Mouse (Mus musculus) embryonic facial prominence, embryonic 12.5 days (tissue): ENCODE measurements around the gene Abcb8. TPM values are rescaled to one million over a fixed set of nuclear protein-coding genes. Genes with fewer than 3 reads are reported as not detected.
A peak's percentile ranks its signal among the peaks of the same experiment; 100 is the strongest.

Source experiments
- ATAC-seq: fragments of 200-750 bp; cut with Nextera tagmentation; 2 replicates; pipeline ENCODE4 v1.8.0; 2017; ENCODE audit not compliant: insufficient number of reproducible peaks, insufficient read depth, low FRiP score, low TSS enrichment
- H3K27ac ChIP-seq: fragments of 300-500 bp; sonication (generic); 2 replicates; pipeline ENCODE4 v1.5.1; 2016; ENCODE audit warnings: mild to moderate bottlenecking
- H3K27me3 ChIP-seq: fragments of 300-500 bp; sonication (generic); 2 replicates; pipeline ENCODE4 v1.6.1; 2016; ENCODE audit warnings: mild to moderate bottlenecking, moderate library complexity
- H3K36me3 ChIP-seq: fragments of 300-500 bp; sonication (generic); 2 replicates; pipeline ENCODE4 v1.6.1; 2016; ENCODE audit warnings: mild to moderate bottlenecking
- H3K4me1 ChIP-seq: fragments of 300-500 bp; sonication (generic); 2 replicates; pipeline ENCODE4 v1.6.1; 2016
- H3K4me2 ChIP-seq: fragments of 300-500 bp; sonication (generic); replicated peaks from 2 replicates; pipeline ENCODE4 v1.6.1; 2016; ENCODE audit warnings: mild to moderate bottlenecking, moderate library complexity
- H3K4me3 ChIP-seq: fragments of 300-500 bp; sonication (generic); 2 replicates; pipeline ENCODE4 v1.5.1; 2016; ENCODE audit warnings: mild to moderate bottlenecking
- H3K9ac ChIP-seq: fragments of 300-500 bp; sonication (generic); 2 replicates; pipeline ENCODE4 v1.6.1; 2016; ENCODE audit warnings: mild to moderate bottlenecking, moderate library complexity
- H3K9me3 ChIP-seq: fragments of 300-500 bp; sonication (generic); 2 replicates; pipeline ENCODE4 v1.6.1; 2016; ENCODE audit warnings: mild to moderate bottlenecking, moderate library complexity
- WGBS: fragments of 180-500 bp; shearing (Covaris S2); methylation state at CpG from one replicate; pipeline ENCODE4 v1.1.7; 2016; 5-methylcytosine and 5-hydroxymethylcytosine counted together
- polyA plus RNA-seq: library from polyadenylated mRNA; unstranded; fragments of >200 nt; fragmentation: Nextera tagmentation; extraction: Ambion mirVana; gene quantifications from 2 replicates; pipeline ENCODE4 v1.2.1, GENCODE M21; 2016

Gene Abcb8
- polyA plus RNA-seq, 1 experiment from 2014 or later, result 44.6 TPM

DNA sequence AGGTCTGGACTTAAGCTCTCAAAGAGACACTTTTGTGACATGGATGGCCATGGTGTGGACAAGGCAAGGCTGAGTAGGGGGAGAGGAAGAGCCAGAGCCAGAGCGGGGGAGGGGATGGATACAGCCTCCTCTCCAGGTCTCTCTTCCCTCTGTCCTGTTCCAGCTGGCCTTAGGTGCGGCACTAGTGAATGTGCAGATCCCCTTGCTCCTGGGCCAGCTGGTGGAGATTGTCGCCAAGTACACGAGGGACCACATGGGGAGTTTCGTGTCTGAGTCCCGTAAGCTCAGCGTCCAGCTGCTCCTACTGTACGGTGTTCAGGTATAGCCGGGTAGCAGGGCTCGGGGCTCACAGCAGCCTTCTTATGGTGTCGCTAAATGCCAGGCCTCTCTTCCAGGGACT, 6.9 kb downstream of the Abcb8 start:
- Histone ChIP-seq H3K9ac (no peak overlapping the region), H3K27ac (no peak overlapping the region), H3K4me2 (no peak overlapping the region), H3K9me3 (no peaks in the 10 kb centered on the region), H3K36me3 (peaks cover 28% of the 10 kb centered on the region; the same call in 1 of the 2 replicates), H3K4me3 (no peak overlapping the region), H3K27me3 (no peaks in the 10 kb centered on the region), H3K4me1 (no peaks in the 10 kb centered on the region)
- 0 out of 2 replicates have a peak, but pooled peaks have one; percentile 5 for ATAC-seq
- WGBS, result 83% methylated on average over 11 of the region's 11 CpGs

GRCm38 (mm10) chr5:24400911-24401605, 7.6 kb downstream of the Abcb8 start:
- Histone ChIP-seq H3K36me3 (peaks cover 29% of the 10 kb centered on the region; the same call in 1 of the 2 replicates), H3K4me1 (no peaks in the 10 kb centered on the region)

DNA sequence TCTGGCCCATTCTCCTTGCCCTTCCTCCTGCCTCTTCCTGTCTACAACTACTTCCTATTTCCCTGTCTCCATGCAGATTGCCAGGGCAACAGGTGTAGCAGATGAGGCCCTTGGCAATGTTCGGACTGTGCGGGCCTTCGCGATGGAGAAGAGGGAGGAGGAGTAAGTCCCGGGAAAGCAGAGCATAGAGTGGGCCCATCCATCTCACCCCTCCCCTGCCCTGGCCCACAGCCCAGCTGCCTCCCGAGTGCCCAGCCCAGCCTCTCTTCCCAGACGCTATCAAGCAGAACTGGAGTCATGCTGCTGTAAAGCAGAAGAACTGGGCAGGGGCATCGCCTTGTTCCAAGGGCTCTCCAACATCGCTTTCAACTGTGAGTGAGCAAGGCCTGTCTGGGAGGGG, 8.5 kb downstream of the Abcb8 start:
- H3K4me2 ChIP-seq, result no peak overlapping the region
- WGBS, result 85% methylated on average over 9 of the region's 9 CpGs

More at GRCm38 (mm10) chr5:24400911-24401605, 7.6 kb downstream of the Abcb8 start:
- Histone ChIP-seq H3K9me3 (no peaks in the 10 kb centered on the region), H3K4me3 (no peak overlapping the region), H3K9ac (no peak overlapping the region), H3K27me3 (no peaks in the 10 kb centered on the region), H3K4me2 (no peak overlapping the region), H3K27ac (no peak overlapping the region)
- no peak for ATAC-seq
- WGBS, result 86% methylated on average over 5 of the region's 5 CpGs

GRCm38 (mm10) chr5:24404594-24405360, 11.3 kb downstream of the Abcb8 start:
- Histone ChIP-seq H3K4me3 (no peak overlapping the region), H3K4me1 (no peaks in the 10 kb centered on the region), H3K27me3 (no peaks in the 10 kb centered on the region), H3K9ac (no peak overlapping the region), H3K9me3 (no peaks in the 10 kb centered on the region), H3K36me3 (peaks cover 45% of the 10 kb centered on the region), H3K27ac (no peak overlapping the region), H3K4me2 (no peak overlapping the region)
- WGBS, result 82% methylated on average over 6 of the region's 6 CpGs
- no peak for ATAC-seq

More for the DNA sequence above, 8.5 kb downstream of the Abcb8 start:
- Histone ChIP-seq H3K4me3 (no peak overlapping the region), H3K27me3 (no peaks in the 10 kb centered on the region), H3K36me3 (peaks cover 35% of the 10 kb centered on the region), H3K9me3 (no peaks in the 10 kb centered on the region), H3K4me1 (no peaks in the 10 kb centered on the region), H3K27ac (no peak overlapping the region), H3K9ac (no peak overlapping the region)
- ATAC-seq, result no peak

DNA sequence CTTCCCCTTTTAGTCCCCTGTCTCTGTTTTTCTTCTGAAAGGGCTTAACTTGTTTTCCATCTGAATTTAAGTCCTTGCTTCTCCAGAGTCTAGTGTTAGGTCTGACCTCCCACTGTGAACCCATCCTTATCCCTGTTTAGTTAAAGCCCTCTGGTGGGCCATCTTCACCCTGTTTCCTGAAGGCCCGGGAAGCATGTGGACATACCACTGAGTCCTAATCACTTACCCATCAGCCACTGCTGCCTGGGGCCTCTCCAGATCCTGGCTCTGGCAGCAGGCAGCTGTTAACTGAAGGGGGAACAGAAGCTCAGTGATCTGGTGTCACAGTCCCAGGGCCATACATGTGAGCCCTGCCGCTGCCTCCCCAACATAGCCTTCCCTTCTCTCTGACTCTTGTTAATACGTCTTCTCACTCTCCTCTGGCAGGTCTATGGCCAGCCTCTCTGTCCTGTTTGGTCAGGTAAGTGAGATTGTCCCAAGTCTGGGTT, 12.0 kb downstream of the Abcb8 start:
- 78% methylated on average over 3 of the region's 3 CpGs for WGBS
- no peak for ATAC-seq
- Histone ChIP-seq H3K27me3 (no peaks in the 10 kb centered on the region), H3K9me3 (no peaks in the 10 kb centered on the region), H3K4me3 (no peak overlapping the region), H3K9ac (no peak overlapping the region), H3K4me2 (no peak overlapping the region), H3K27ac (no peak overlapping the region), H3K36me3 (peaks cover 42% of the 10 kb centered on the region), H3K4me1 (no peaks in the 10 kb centered on the region)

DNA sequence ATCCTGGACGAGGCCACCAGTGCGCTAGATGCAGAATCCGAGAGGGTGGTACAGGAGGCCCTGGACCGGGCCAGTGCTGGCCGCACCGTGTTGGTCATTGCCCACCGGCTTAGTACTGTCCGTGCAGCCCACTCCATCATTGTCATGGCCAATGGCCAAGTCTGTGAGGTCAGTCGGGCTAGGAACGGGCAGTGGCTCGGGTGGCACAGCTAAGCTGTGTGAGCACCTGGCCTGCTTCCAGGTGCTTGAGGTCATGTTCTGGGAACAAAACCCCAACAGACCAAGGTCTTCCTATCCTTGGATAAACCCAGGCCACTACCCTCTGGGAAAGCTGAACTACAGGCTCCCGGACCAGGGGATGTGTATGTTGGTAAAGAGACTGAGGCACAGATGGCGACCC, 15.2 kb downstream of the Abcb8 start:
- H3K27ac ChIP-seq, result no peak overlapping the region
- H3K4me2 ChIP-seq, result no peak overlapping the region
- peaks cover 28% of the 10 kb centered on the region for H3K36me3 ChIP-seq
- ATAC-seq, result no peak
- no peak overlapping the region for H3K9ac ChIP-seq
- H3K4me1 ChIP-seq, result peaks cover 11% of the 10 kb centered on the region
- 93% methylated on average over 13 of the region's 13 CpGs for WGBS
- H3K9me3 ChIP-seq, result no peaks in the 10 kb centered on the region
- H3K4me3 ChIP-seq, result no peak overlapping the region
- H3K27me3 ChIP-seq, result no peaks in the 10 kb centered on the region

GRCm38 (mm10) chr5:24409466-24409865, 16.0 kb downstream of the Abcb8 start:
- Histone ChIP-seq H3K4me3 (no peak overlapping the region), H3K9me3 (no peaks in the 10 kb centered on the region), H3K4me1 (peaks cover 15% of the 10 kb centered on the region), H3K27me3 (no peaks in the 10 kb centered on the region), H3K36me3 (peaks cover 26% of the 10 kb centered on the region), H3K4me2 (no peak overlapping the region), H3K9ac (no peak overlapping the region), H3K27ac (no peak overlapping the region)
- ATAC-seq, result no peak
- WGBS, result 75% methylated on average over 2 of the region's 2 CpGs

DNA sequence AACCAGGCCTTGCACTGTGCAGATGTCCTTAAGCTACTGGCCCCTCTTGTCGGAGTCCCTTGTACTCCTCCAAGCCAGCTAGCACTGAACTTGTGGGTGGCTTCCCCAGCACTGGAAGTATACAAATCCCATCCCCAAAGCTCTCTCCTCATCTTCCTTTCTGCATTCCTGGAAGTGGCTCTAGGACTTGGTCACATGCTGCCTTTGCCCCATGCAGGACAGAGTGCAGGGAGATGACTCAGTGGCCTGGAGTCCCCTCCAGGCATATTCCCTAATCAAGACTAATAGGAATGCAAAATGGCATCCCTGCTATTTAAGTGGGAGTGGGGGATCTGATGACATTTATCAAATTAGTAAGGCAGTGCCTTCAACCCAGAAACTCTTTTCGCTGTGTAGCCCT, 18.6 kb downstream of the Abcb8 start:
- 88% methylated on average over 2 of the region's 2 CpGs for WGBS
- H3K4me3 ChIP-seq, result no peak overlapping the region
- no peak for ATAC-seq
- H3K9me3 ChIP-seq, result no peaks in the 10 kb centered on the region
- H3K4me1 ChIP-seq, result peaks cover 20% of the 10 kb centered on the region
- H3K36me3 ChIP-seq, result peaks cover 9% of the 10 kb centered on the region; the same call in 1 of the 2 replicates
- no peak overlapping the region for H3K9ac ChIP-seq
- no peaks in the 10 kb centered on the region for H3K27me3 ChIP-seq
- no peak overlapping the region for H3K27ac ChIP-seq
- H3K4me2 ChIP-seq, result no peak overlapping the region

DNA sequence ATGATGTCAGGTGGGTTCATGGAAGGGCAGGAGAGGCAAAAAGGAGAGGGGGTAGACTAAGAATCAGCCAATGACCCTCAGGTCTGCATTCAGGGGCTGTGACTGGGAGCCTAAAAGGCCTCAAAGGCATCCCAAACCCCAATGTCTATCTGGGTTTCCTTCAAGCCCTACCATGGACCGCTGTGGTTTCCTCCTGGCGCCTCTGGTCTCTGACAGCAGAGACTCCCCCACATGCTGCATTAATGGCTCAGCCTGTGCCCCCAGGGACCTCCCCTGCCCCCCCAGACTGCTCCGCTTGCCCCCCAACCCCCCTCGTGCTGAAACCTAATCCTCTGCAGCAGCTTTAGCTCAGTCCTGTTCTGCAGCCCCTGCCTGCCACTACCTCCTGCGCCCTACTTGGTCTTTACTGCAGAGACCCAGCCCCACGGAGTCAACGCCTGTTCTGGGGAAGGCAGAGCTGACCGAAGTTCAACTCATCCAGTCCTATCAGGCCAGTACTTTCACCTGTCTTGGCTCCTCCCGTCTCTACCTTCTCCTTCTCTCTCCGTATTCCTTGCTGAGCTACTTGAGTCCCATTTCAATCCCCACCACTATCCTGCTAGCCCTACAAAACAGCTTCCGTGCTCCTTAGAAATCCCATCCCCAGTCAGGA, 19.7 kb downstream of the Abcb8 start, which contains the start of gene Asic3:
TSS of gene Asic3 (plus strand) at position 351 of the 652 bp plus-strand sequence.
- Histone ChIP-seq H3K9ac (no peak within 1 kb of the TSS; the same call in 1 of the 2 replicates), H3K36me3 (peaks cover 8% of the 10 kb centered on the region), H3K9me3 (no peaks in the 10 kb centered on the region), H3K4me3 (0 out of 2 replicates have a peak within 1 kb of the TSS, but pooled peaks have one; percentile 10), H3K4me1 (peaks cover 20% of the 10 kb centered on the region), H3K4me2 (peak within 1 kb of the TSS; percentile 32), H3K27ac (peak within 1 kb of the TSS; percentile 69), H3K27me3 (no peaks in the 10 kb centered on the region)
- 31% methylated on average over 11 of the region's 11 CpGs for whole genome bisulfite sequencing
- ATAC-seq, result no peak

- no peaks in the 10 kb centered on the region for H3K9me3 ChIP-seq
- H3K36me3 ChIP-seq, result peaks cover 14% of the 10 kb centered on the region
- ATAC-seq, result 0 out of 2 replicates have a peak, but pooled peaks have one; percentile 17
- H3K4me2 ChIP-seq, result peak overlapping the region; percentile 32
- H3K4me3 ChIP-seq, result 0 out of 2 replicates have a peak overlapping the region, but pooled peaks have one; percentile 10
- no peak overlapping the region for H3K27ac ChIP-seq
- WGBS, result 79% methylated on average over 13 of the region's 13 CpGs
- H3K27me3 ChIP-seq, result no peaks in the 10 kb centered on the region
- H3K9ac ChIP-seq, result no peak overlapping the region
- H3K4me1 ChIP-seq, result peaks cover 20% of the 10 kb centered on the region
Observed at GRCm38 (mm10) chr5:24413938-24414337, 20.5 kb downstream of the Abcb8 start.

DNA sequence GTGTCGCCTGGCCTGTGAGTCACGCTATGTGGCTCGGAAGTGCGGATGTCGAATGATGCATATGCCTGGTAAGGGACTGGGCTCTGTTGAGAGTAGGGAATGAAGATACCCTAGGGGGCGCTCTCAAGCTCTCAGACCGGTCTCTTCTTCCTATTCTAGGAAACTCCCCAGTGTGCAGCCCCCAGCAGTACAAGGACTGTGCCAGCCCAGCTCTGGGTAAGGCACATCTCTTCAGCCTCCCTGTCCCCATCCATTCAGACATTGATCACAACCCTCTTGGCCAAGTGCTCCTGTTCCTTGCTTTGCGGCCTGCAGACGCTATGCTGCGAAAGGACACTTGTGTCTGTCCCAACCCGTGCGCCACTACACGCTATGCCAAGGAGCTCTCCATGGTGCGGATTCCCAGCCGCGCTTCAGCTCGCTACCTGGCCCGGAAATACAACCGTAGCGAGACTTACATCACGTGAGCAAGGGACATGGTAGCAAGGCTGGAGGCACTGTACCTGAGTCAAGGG, 22.8 kb downstream of the Abcb8 start:
- Histone ChIP-seq H3K9me3 (no peaks in the 10 kb centered on the region), H3K27me3 (no peaks in the 10 kb centered on the region), H3K4me1 (peaks cover 20% of the 10 kb centered on the region), H3K27ac (no peak overlapping the region), H3K36me3 (peaks cover 36% of the 10 kb centered on the region), H3K9ac (no peak overlapping the region), H3K4me3 (no peak overlapping the region), H3K4me2 (no peak overlapping the region)
- WGBS, result 1% methylated on average over 21 of the region's 21 CpGs
- peak; percentile 61 for ATAC-seq
